Mouse (Mus musculus) erythroblast, adult 5-6 weeks (primary cell): ENCODE measurements at regions not wholly inside any gene's neighbourhood (a gene's known extent, or its start where the extent isn't known, plus 50 kb on each side); places are given as distances from the start of the nearest gene placed in this dataset.

Experiments
- ATAC-seq: replicated peaks from 2 replicates; pipeline ENCODE4 v1.8.0; 2016; ENCODE audit warnings: moderate number of reproducible peaks, mild to moderate bottlenecking, moderate TSS enrichment, inconsistent platforms; ENCODE audit not compliant: poor library complexity, low FRiP score, severe bottlenecking

- ATAC-seq = no peak
Observed at GRCm38 (mm10) chr9:61032448-61033433, 238.4 kb downstream of the Uaca start.

- ATAC-seq = no peak
Observed at GRCm38 (mm10) chr9:61033593-61033992, 239.3 kb downstream of the Uaca start.

- ATAC-seq = no peak
Observed at GRCm38 (mm10) chr9:61042063-61042462, 247.7 kb downstream of the Uaca start.

GRCm38 (mm10) chr9:61044983-61045382 is 250.6 kb downstream of the Uaca start:
- no peak for ATAC-seq

- ATAC-seq = no peak; the same call in 1 of the 2 replicates
Observed at GRCm38 (mm10) chr9:61046517-61046916, 252.2 kb downstream of the Uaca start.

- ATAC-seq = no peak
Observed at GRCm38 (mm10) chr9:61047289-61047688, 252.9 kb downstream of the Uaca start.

- no peak for ATAC-seq
Observed at GRCm38 (mm10) chr9:61048576-61048975, 254.2 kb downstream of the Uaca start.

- no peak for ATAC-seq
Observed at GRCm38 (mm10) chr9:61052621-61053020, 258.3 kb downstream of the Uaca start.

GRCm38 (mm10) chr9:61054427-61054826 is 260.1 kb downstream of the Uaca start:
- ATAC-seq = no peak

GRCm38 (mm10) chr9:61055392-61055791 is 261.1 kb downstream of the Uaca start:
- no peak for ATAC-seq

GRCm38 (mm10) chr9:61055928-61056730 is 261.8 kb downstream of the Uaca start:
- ATAC-seq = no peak

GRCm38 (mm10) chr9:61056731-61057270 is 262.5 kb downstream of the Uaca start:
- ATAC-seq = no peak

GRCm38 (mm10) chr9:61059225-61059624 is 264.9 kb downstream of the Uaca start:
- no peak for ATAC-seq

- no peak for ATAC-seq
Observed at GRCm38 (mm10) chr9:61060958-61061357, 266.6 kb downstream of the Uaca start.

GRCm38 (mm10) chr9:61064714-61065305 is 270.5 kb downstream of the Uaca start:
- no peak for ATAC-seq

GRCm38 (mm10) chr9:61069553-61070314 is 275.4 kb downstream of the Uaca start:
- no peak for ATAC-seq

- no peak for ATAC-seq
Observed at GRCm38 (mm10) chr9:61070315-61070707, 276.0 kb downstream of the Uaca start.

GRCm38 (mm10) chr9:61070861-61071260 is 276.5 kb downstream of the Uaca start:
- ATAC-seq = no peak

GRCm38 (mm10) chr9:61073482-61073881 is 279.1 kb downstream of the Uaca start:
- ATAC-seq = no peak
